Mouse (Mus musculus) liver, embryonic 14.5 days (tissue): ENCODE data around the gene Lonp2. TPM values are rescaled to one million over a fixed set of nuclear protein-coding genes. Genes with fewer than 3 reads are reported as not detected.

Source experiments
- ATAC-seq: fragments of 200-750 bp; cut with Nextera tagmentation; 2 replicates; pipeline ENCODE4 v1.8.0; 2017; ENCODE audit warnings: moderate number of reproducible peaks, mild to moderate bottlenecking, moderate library complexity; ENCODE audit not compliant: insufficient read depth
- DNase-seq, 3 experiments: peaks; one replicate each; pipeline ENCODE4 v3.0.0-alpha.2; 2012 to 2013; ENCODE audit warnings: low read depth in 3 of 3, low spot score in 3 of 3
- H3K27ac ChIP-seq: fragments of 300-500 bp; sonication (generic); 2 replicates; pipeline ENCODE4 v1.5.1; 2014; ENCODE audit warnings: moderate library complexity, mild to moderate bottlenecking, control low read depth, inconsistent platforms
- H3K27me3 ChIP-seq: fragments of 300-500 bp; sonication (generic); 2 replicates; pipeline ENCODE4 v1.6.1; 2014; ENCODE audit warnings: mild to moderate bottlenecking, low read length, moderate library complexity; ENCODE audit not compliant: control insufficient read depth, insufficient read depth
- H3K36me3 ChIP-seq: fragments of 300-500 bp; sonication (generic); replicated peaks from 2 replicates; pipeline ENCODE4 v1.6.1; 2014; ENCODE audit warnings: low read depth; ENCODE audit not compliant: control insufficient read depth, insufficient read depth
- H3K4me1 ChIP-seq, 2 experiments: fragments of 200-500 bp in 1 of 2; fragments of 300-500 bp in 1 of 2; sonication (generic) in 1 of 2; replicated peaks; 2 replicates each; pipeline ENCODE4 v1.6.1; 2012 to 2014; ENCODE audit warnings: antibody characterized with exemption in 1 of 2, inconsistent platforms in 1 of 2, low read length in 1 of 2; ENCODE audit not compliant: control insufficient read depth in 2 of 2, insufficient read depth in 2 of 2
- H3K4me2 ChIP-seq: fragments of 300-500 bp; sonication (generic); 2 replicates; pipeline ENCODE4 v1.6.1; 2014; ENCODE audit warnings: low read depth, mild to moderate bottlenecking, control low read depth, moderate library complexity
- H3K4me3 ChIP-seq, 2 experiments: fragments of 200-500 bp in 1 of 2; fragments of 300-500 bp in 1 of 2; sonication (generic) in 1 of 2; 2 replicates each; pipeline ENCODE4 v1.5.1; 2012 to 2014; ENCODE audit warnings: low read depth in 2 of 2, low read length in 2 of 2, mild to moderate bottlenecking in 2 of 2, control low read depth in 1 of 2, inconsistent platforms in 1 of 2, moderate library complexity in 1 of 2; ENCODE audit not compliant: insufficient read depth in 1 of 2
- H3K9ac ChIP-seq: fragments of 300-500 bp; sonication (generic); replicated peaks from 2 replicates; pipeline ENCODE4 v1.6.1; 2014; ENCODE audit warnings: mild to moderate bottlenecking, control low read depth, moderate library complexity
- H3K9me3 ChIP-seq: fragments of 300-500 bp; sonication (generic); 2 replicates; pipeline ENCODE4 v1.6.1; 2016; ENCODE audit warnings: low read length, mixed read lengths; ENCODE audit not compliant: control insufficient read depth
- CTCF ChIP-seq: IDR thresholded peaks from 2 replicates; pipeline ENCODE4 v1.5.1; 2016; ENCODE audit warnings: antibody characterized with exemption, low read depth, control low read depth
- EP300 ChIP-seq: IDR thresholded peaks from 2 replicates; pipeline ENCODE4 v1.6.1; 2016; ENCODE audit warnings: antibody characterized with exemption, low read depth
- WGBS: fragments of 180-500 bp; shearing (Covaris S2); extraction: QIAGEN DNeasy Blood & Tissue Kit; methylation state at CpG from one replicate; pipeline ENCODE4 v1.1.7; 2014; ENCODE audit not compliant: insufficient replicate concordance; 5-methylcytosine and 5-hydroxymethylcytosine counted together
- polyA plus RNA-seq, 2 experiments: library from polyadenylated mRNA; depleted of rRNA in 1 of 2; stranded (reverse) in 1 of 2; unstranded in 1 of 2; fragments of >200 nt; fragmentation: Nextera tagmentation in 1 of 2; extraction: Ambion mirVana in 1 of 2; gene quantifications; 2 replicates each; pipeline versions ENCODE4 v1.2.1 to v1.2.3; 2012 to 2014

Lonp2 gene
- polyA plus RNA-seq, 2 experiments = 16.6 to 34.2 TPM

DNA sequence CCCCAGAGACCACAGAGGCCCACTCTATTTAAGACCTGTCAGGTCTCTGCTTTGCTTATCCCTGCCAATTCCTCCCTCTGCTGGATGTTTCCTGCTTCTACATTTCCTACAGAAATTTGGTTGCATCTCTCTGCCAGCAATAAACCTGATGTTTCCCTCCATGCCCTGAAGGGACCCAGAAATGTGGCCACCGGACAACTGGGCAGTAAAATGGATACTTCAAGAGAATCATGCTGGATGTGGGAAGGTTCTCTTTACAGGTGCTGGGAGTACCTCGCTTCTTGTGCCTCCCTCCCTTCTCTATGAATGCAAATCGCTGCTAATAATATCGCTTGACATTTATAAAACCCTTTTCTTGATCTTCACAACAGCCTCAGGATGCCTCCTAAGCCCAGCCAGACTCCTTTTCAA is 41.9 kb upstream of the Lonp2 start:
- no peak for DNase-seq

GRCm38 (mm10) chr8:86585118-86585517 is 38.7 kb upstream of the Lonp2 start:
- no peak overlapping the region for H3K27ac ChIP-seq
- no peaks in the 10 kb centered on the region for H3K4me1 ChIP-seq
- H3K9ac ChIP-seq = no peak overlapping the region
- DNase-seq = peak; percentile 52 to 57 (median 56)
- peak overlapping the region; percentile 16 to 51; a peak in 3 of 4 replicates for H3K4me3 ChIP-seq
- H3K4me2 ChIP-seq = peak overlapping the region; percentile 74
- H3K27me3 ChIP-seq = no peaks in the 10 kb centered on the region
- peak; percentile 51; the same call in 1 of the 2 replicates for ATAC-seq
- WGBS = 5% methylated on average over 11 of the region's 11 CpGs
- no peaks in the 10 kb centered on the region for H3K9me3 ChIP-seq
- H3K36me3 ChIP-seq = no peaks in the 10 kb centered on the region
- no peak for TF ChIP-seq EP300
- TF ChIP-seq CTCF = peak; percentile 74

More for the DNA sequence above, 41.9 kb upstream of the Lonp2 start:
- no peak overlapping the region for H3K4me3 ChIP-seq
- H3K36me3 ChIP-seq = no peaks in the 10 kb centered on the region
- no peak overlapping the region for H3K4me2 ChIP-seq
- no peak for ATAC-seq
- H3K27me3 ChIP-seq = no peaks in the 10 kb centered on the region
- H3K4me1 ChIP-seq = 0 out of 4 replicates have a peak, but pooled peaks cover 0 to 2% of the 10 kb centered on the region in 2 experiments
- 56% methylated on average over 4 of the region's 4 CpGs for WGBS
- H3K9ac ChIP-seq = no peak overlapping the region
- no peaks in the 10 kb centered on the region for H3K9me3 ChIP-seq
- TF ChIP-seq EP300 (no peak), CTCF (no peak)
- H3K27ac ChIP-seq = no peak overlapping the region

DNA sequence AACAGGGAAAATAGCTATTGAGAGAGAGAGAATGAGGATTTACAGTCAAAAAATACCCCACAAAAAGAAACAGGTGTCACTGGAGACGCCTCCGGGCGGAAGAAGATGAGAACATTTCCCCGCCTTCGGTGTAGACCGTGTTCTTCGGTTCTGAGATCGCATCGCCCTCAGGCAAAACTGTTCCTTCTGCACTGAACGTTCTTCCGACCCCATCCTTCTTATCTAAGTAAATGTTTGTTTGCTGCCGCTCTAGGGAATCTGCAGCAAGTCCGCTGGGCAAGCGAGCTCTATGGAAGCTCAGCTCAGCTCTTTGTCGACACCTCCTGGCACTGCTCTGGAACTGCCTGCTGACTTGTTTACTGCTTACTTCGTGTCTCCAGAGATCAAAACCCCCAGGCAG is 38.3 kb upstream of the Lonp2 start:
- Histone ChIP-seq H3K9me3 (no peaks in the 10 kb centered on the region), H3K27me3 (no peaks in the 10 kb centered on the region), H3K4me1 (no peaks in the 10 kb centered on the region), H3K4me2 (peak overlapping the region; percentile 74), H3K9ac (no peak overlapping the region), H3K27ac (no peak overlapping the region), H3K36me3 (no peaks in the 10 kb centered on the region), H3K4me3 (peak overlapping the region; percentile 51 to 72)
- DNase-seq = peak; percentile 45 to 50 (median 47)
- 1% methylated on average over 16 of the region's 16 CpGs for WGBS
- ATAC-seq = peak; percentile 47; the same call in 1 of the 2 replicates
- no peak for TF ChIP-seq EP300
- TF ChIP-seq CTCF = peak; percentile 88

GRCm38 (mm10) chr8:86586058-86586457 is 37.8 kb upstream of the Lonp2 start:
- Histone ChIP-seq H3K27me3 (no peaks in the 10 kb centered on the region), H3K4me2 (no peak overlapping the region), H3K4me3 (no peak overlapping the region), H3K36me3 (no peaks in the 10 kb centered on the region), H3K9ac (no peak overlapping the region), H3K27ac (no peak overlapping the region), H3K9me3 (no peaks in the 10 kb centered on the region), H3K4me1 (no peaks in the 10 kb centered on the region)
- no peak for TF ChIP-seq CTCF
- no peak for TF ChIP-seq EP300
- 35% methylated on average over 5 of the region's 5 CpGs for WGBS
- ATAC-seq = no peak
- DNase-seq = no peak

GRCm38 (mm10) chr8:86586642-86587041 is 37.2 kb upstream of the Lonp2 start:
- Histone ChIP-seq H3K4me3 (no peak overlapping the region), H3K36me3 (no peaks in the 10 kb centered on the region), H3K4me2 (no peak overlapping the region), H3K27ac (no peak overlapping the region), H3K9ac (no peak overlapping the region), H3K9me3 (no peaks in the 10 kb centered on the region), H3K27me3 (no peaks in the 10 kb centered on the region), H3K4me1 (no peaks in the 10 kb centered on the region)
- ATAC-seq (no peak), DNase-seq (no peak)
- 41% methylated on average over 6 of the region's 6 CpGs for WGBS
- TF ChIP-seq CTCF (peak; percentile 22; the same call in 1 of the 2 replicates), EP300 (no peak)
